14 mouse cellular contexts compared by ENCODE assay signal in the genomic region with DNA sequence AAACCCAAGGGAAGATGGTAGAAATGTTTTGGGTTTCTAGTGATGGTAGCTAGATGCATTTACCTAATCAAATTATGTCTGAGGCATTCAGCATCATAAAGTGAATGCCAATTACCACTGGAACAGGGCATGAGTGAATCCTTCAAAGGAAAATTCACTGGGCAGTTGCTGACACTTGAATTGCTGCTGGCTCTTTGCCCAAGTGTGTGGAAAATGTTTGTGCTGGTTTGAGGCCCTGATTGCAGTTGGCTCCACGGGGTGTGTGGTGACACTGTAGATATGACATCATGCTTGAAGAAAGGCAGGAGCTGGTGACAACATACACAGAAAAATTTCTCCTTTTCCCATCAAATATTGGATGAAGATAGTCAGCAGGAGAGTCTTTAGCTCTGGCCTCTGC.
A peak's percentile ranks its signal among the peaks of the same experiment; 100 is the strongest.
DNase-seq lines count a peak whose midpoint lies in the region; ATAC-seq lines count a peak whose summit lies in the region.
"Had no signal": no experiment of that assay in that cellular context is flagged by ENCODE, and none has a peak within 500 bp of the region (broad histone marks: within the 10 kb centered on the region; RNA-seq: fewer than 3 reads in every experiment).

No protein-coding gene starts in this region.

- H3K27me3 ChIP-seq in heart, embryonic 16.5 days (ENCODE audit: control insufficient read depth, insufficient read depth, low read length): no peaks in the 10 kb centered on the region
- H3K27me3 ChIP-seq in midbrain, embryonic 14.5 days (ENCODE audit: control insufficient read depth, insufficient read depth, low read length): no peaks in the 10 kb centered on the region
- no peaks in the 10 kb centered on the region for H3K27me3 ChIP-seq in midbrain, embryonic 11.5 days (ENCODE audit: control insufficient read depth, insufficient read depth, low read length)

- no peak overlapping the region for H3K4me2 ChIP-seq in heart, embryonic 16.5 days (ENCODE audit: low read depth, low read length)
- no peak overlapping the region for H3K4me2 ChIP-seq in midbrain, embryonic 14.5 days (ENCODE audit: low read length)
- H3K4me2 ChIP-seq in midbrain, embryonic 11.5 days: no peak overlapping the region

- H3K9ac ChIP-seq in heart, embryonic 16.5 days (ENCODE audit: low read length): no peak overlapping the region
- no peak overlapping the region for H3K9ac ChIP-seq in midbrain, embryonic 14.5 days (replicated peaks; ENCODE audit: low read length)
- no peak overlapping the region for H3K9ac ChIP-seq in midbrain, embryonic 11.5 days (ENCODE audit: low read length)

- H3K4me3 ChIP-seq in heart, embryonic 16.5 days (ENCODE audit: low read length): no peak overlapping the region
- H3K4me3 ChIP-seq in midbrain, embryonic 14.5 days (replicated peaks; ENCODE audit: low read depth, low read length): no peak overlapping the region
- no peak overlapping the region for H3K4me3 ChIP-seq in midbrain, embryonic 11.5 days (ENCODE audit: low read depth, low read length)
- H3K4me3 ChIP-seq: left cerebral cortex, adult 2 months had no signal

- H3K36me3 ChIP-seq in heart, embryonic 16.5 days (ENCODE audit: control insufficient read depth, insufficient read depth): no peaks in the 10 kb centered on the region
- H3K36me3 ChIP-seq in midbrain, embryonic 14.5 days (ENCODE audit: control insufficient read depth, insufficient read depth, low read length): no peaks in the 10 kb centered on the region
- H3K36me3 ChIP-seq in midbrain, embryonic 11.5 days (ENCODE audit: control insufficient read depth, insufficient read depth, low read length): no peaks in the 10 kb centered on the region

- 0 out of 2 replicates have a peak, but pooled peaks cover 8% of the 10 kb centered on the region for H3K4me1 ChIP-seq in heart, embryonic 16.5 days (ENCODE audit: control insufficient read depth, insufficient read depth, low read length)
- H3K4me1 ChIP-seq in midbrain, embryonic 14.5 days (ENCODE audit: control insufficient read depth, insufficient read depth, low read length): peaks cover 8% of the 10 kb centered on the region; the same call in 1 of the 2 replicates
- H3K4me1 ChIP-seq in midbrain, embryonic 11.5 days (ENCODE audit: control insufficient read depth, insufficient read depth, low read length): no peaks in the 10 kb centered on the region

- peak; percentile 10 for DNase-seq in adrenal gland, postnatal 10 days
- no peak for DNase-seq in adrenal gland, adult 2 months
- DNase-seq in heart, adult 8-10 months (ENCODE audit: low spot score): no peak
- no peak for DNase-seq in midbrain, embryonic 14.5 days
- no peak for DNase-seq in midbrain, embryonic 11.5 days (ENCODE audit: low spot score, missing footprints)
- peak; percentile 79 for DNase-seq in retina, postnatal 1 day
- DNase-seq in urinary bladder, postnatal 25 days (ENCODE audit: low spot score): no peak
- DNase-seq: cerebellum, adult 9-10 months; kidney, postnatal 10 days; liver; right cerebral cortex, postnatal 14 days had no signal

- peak; percentile 49; the same call in 1 of the 2 replicates for ATAC-seq in heart, embryonic 16.5 days (replicated peaks; ENCODE audit: extremely low read depth, insufficient read depth, low FRiP score)
- ATAC-seq in midbrain, embryonic 14.5 days (ENCODE audit: low FRiP score, low TSS enrichment): no peak
- ATAC-seq in midbrain, embryonic 11.5 days (ENCODE audit: low FRiP score): no peak
- ATAC-seq: inflammation-experienced regulatory T-cells, adult 6 months had no signal

- no peaks in the 10 kb centered on the region for H3K9me3 ChIP-seq in heart, embryonic 16.5 days (replicated peaks; ENCODE audit: control insufficient read depth, low read length)
- no peaks in the 10 kb centered on the region for H3K9me3 ChIP-seq in midbrain, embryonic 14.5 days (ENCODE audit: control insufficient read depth, low read length)
- no peaks in the 10 kb centered on the region for H3K9me3 ChIP-seq in midbrain, embryonic 11.5 days (ENCODE audit: control insufficient read depth, low read length)

- H3K27ac ChIP-seq in heart, embryonic 16.5 days (ENCODE audit: low read length): no peak overlapping the region
- H3K27ac ChIP-seq in midbrain, embryonic 14.5 days (replicated peaks; ENCODE audit: low read depth, low read length): peak overlapping the region; percentile 53; the same call in 1 of the 2 replicates
- no peak overlapping the region for H3K27ac ChIP-seq in midbrain, embryonic 11.5 days (ENCODE audit: low read depth, low read length)
- H3K27ac ChIP-seq: left cerebral cortex, adult 2 months had no signal

- 6% methylated on average over 1 of the region's 1 CpGs for WGBS in heart, embryonic 16.5 days
- 76% methylated on average over 1 of the region's 1 CpGs for WGBS in midbrain, embryonic 14.5 days
- WGBS in midbrain, embryonic 11.5 days: 85% methylated on average over 1 of the region's 1 CpGs

Comparison
In these comparisons a context has a peak if more than half of its experiments do, and no peak if none do; other contexts are left out.
1. DNase-seq: peak in adrenal gland, postnatal 10 days (single experiment) and retina, postnatal 1 day (single experiment); none in adrenal gland, adult 2 months (single experiment), heart, adult 8-10 months (single experiment), midbrain, embryonic 14.5 days (single experiment), midbrain, embryonic 11.5 days (single experiment) and urinary bladder, postnatal 25 days (single experiment).